Comparison of ENCODE assay signal across 16 mouse cellular contexts in genomic region chr6:144158637-144159036, GRCm38 (mm10).
"Had no signal": no experiment of that assay in that cellular context is flagged by ENCODE, and none has a peak within 500 bp of the region (broad histone marks: within the 10 kb centered on the region; RNA-seq: fewer than 3 reads in every experiment).

No protein-coding gene starts in this region.

- H3K4me1 ChIP-seq: stomach, embryonic 15.5 days had no signal

- H3K9ac ChIP-seq: neural tube, embryonic 13.5 days; neural tube, embryonic 15.5 days; stomach, embryonic 15.5 days had no signal

- H3K27ac ChIP-seq: neural tube, embryonic 13.5 days; neural tube, embryonic 15.5 days; stomach, embryonic 15.5 days; stomach, postnatal 0 days had no signal

- H3K27me3 ChIP-seq: neural tube, embryonic 13.5 days; neural tube, embryonic 15.5 days; stomach, embryonic 15.5 days had no signal

- H3K36me3 ChIP-seq: neural tube, embryonic 13.5 days; neural tube, embryonic 15.5 days; stomach, embryonic 15.5 days had no signal

- H3K9me3 ChIP-seq: neural tube, embryonic 13.5 days; neural tube, embryonic 15.5 days; stomach, embryonic 15.5 days had no signal

- H3K4me2 ChIP-seq: neural tube, embryonic 13.5 days; neural tube, embryonic 15.5 days; stomach, embryonic 15.5 days had no signal

- H3K4me3 ChIP-seq: neural tube, embryonic 13.5 days; neural tube, embryonic 15.5 days; stomach, embryonic 15.5 days had no signal

- DNase-seq: retina, postnatal 1 day; right cerebral cortex, adult 18-20 months; right cerebral cortex, postnatal 14 days; right cerebral cortex, postnatal 25 days; right cerebral cortex, postnatal 4 days; spleen, adult 18-20 months; thymus, adult 18-20 months; thymus, adult 2 months; thymus, postnatal 14 days; thymus, postnatal 25 days; thymus, postnatal 36 days; thymus, postnatal 4 days had no signal
